Mouse (Mus musculus) limb, embryonic 12.5 days (tissue): ENCODE data around the gene Braf. TPM values are rescaled to one million over a fixed set of nuclear protein-coding genes. Genes with fewer than 3 reads are reported as not detected.

Experiments used
- ATAC-seq: fragments of 200-750 bp; cut with Nextera tagmentation; 2 replicates; pipeline ENCODE4 v1.8.0; 2017; ENCODE audit warnings: low read depth, moderate TSS enrichment; ENCODE audit not compliant: insufficient number of reproducible peaks, insufficient read depth, low FRiP score, low TSS enrichment
- H3K27ac ChIP-seq: fragments of 300-500 bp; sonication (generic); 2 replicates; pipeline ENCODE4 v1.5.1; 2016; ENCODE audit warnings: mild to moderate bottlenecking, moderate library complexity
- H3K27me3 ChIP-seq: fragments of 300-500 bp; sonication (generic); 2 replicates; pipeline ENCODE4 v1.6.1; 2016; ENCODE audit warnings: mild to moderate bottlenecking, moderate library complexity
- H3K36me3 ChIP-seq: fragments of 300-500 bp; sonication (generic); 2 replicates; pipeline ENCODE4 v1.6.1; 2016; ENCODE audit warnings: mild to moderate bottlenecking, moderate library complexity
- H3K4me1 ChIP-seq: fragments of 300-500 bp; sonication (generic); replicated peaks from 2 replicates; pipeline ENCODE4 v1.6.1; 2016
- H3K4me2 ChIP-seq: fragments of 300-500 bp; sonication (generic); 2 replicates; pipeline ENCODE4 v1.6.1; 2016; ENCODE audit warnings: mild to moderate bottlenecking, moderate library complexity
- H3K4me3 ChIP-seq: fragments of 300-500 bp; sonication (generic); replicated peaks from 2 replicates; pipeline ENCODE4 v1.5.1; 2016; ENCODE audit warnings: mild to moderate bottlenecking
- H3K9ac ChIP-seq: fragments of 300-500 bp; sonication (generic); replicated peaks from 2 replicates; pipeline ENCODE4 v1.6.1; 2016; ENCODE audit warnings: mild to moderate bottlenecking, moderate library complexity
- H3K9me3 ChIP-seq: fragments of 300-500 bp; sonication (generic); 2 replicates; pipeline ENCODE4 v1.6.1; 2016; ENCODE audit warnings: mild to moderate bottlenecking, moderate library complexity
- WGBS: fragments of 180-500 bp; shearing (Covaris S2); methylation state at CpG from one replicate; pipeline ENCODE4 v1.1.7; 2016; 5-methylcytosine and 5-hydroxymethylcytosine counted together
- polyA plus RNA-seq: library from polyadenylated mRNA; unstranded; fragments of >200 nt; fragmentation: Nextera tagmentation; extraction: Ambion mirVana; gene quantifications from 2 replicates; pipeline ENCODE4 v1.2.1, GENCODE M21; 2016

The Braf gene
- polyA plus RNA-seq, 1 experiment from 2014 or later: 19.4 TPM

DNA sequence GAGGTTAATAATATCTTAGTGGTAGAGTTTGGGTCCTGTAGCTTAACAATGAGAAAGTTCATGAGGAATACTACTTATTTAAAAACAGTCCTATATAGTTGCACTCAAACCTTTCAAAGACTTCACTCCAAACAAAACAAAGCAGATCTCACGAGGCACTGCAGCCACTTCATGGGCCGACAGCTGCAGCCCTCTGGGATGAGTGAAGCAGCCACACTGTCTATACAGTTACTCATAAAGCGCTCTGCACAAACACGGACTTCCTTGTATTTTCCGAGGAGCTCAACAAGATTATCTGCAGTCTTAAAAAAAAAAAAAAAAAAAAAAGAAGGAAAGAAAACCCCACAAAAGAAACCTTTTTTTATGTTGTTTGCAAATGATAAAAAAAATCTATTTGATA is 117.9 kb downstream of the Braf start:
- Histone ChIP-seq H3K4me2 (no peak overlapping the region), H3K36me3 (peaks cover 25% of the 10 kb centered on the region), H3K9ac (no peak overlapping the region), H3K4me1 (no peaks in the 10 kb centered on the region), H3K27ac (no peak overlapping the region), H3K9me3 (no peaks in the 10 kb centered on the region), H3K27me3 (no peaks in the 10 kb centered on the region), H3K4me3 (no peak overlapping the region)
- WGBS: 83% methylated on average over 5 of the region's 5 CpGs
- no peak for ATAC-seq

DNA sequence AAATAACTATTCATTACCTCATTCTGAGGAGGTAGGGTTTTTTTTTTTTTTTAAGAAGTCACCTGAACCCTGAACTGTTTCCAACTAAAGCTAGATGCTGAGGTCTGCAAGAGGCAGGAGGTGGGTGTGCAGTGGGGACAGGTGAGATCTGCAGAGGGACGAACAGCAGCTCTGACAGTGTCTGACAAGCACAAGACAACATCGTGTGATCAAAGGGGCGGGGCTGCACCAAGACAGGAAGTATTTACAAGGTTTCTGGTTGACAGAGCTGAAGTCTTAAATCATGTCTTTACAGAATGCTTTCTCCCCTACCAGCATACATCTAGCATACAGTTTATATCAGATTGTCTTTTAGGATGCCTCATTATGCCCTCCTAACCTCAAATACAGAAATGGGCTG is 118.4 kb downstream of the Braf start:
- Histone ChIP-seq H3K4me3 (no peak overlapping the region), H3K9me3 (no peaks in the 10 kb centered on the region), H3K9ac (no peak overlapping the region), H3K4me1 (no peaks in the 10 kb centered on the region), H3K27ac (no peak overlapping the region), H3K36me3 (peaks cover 25% of the 10 kb centered on the region), H3K27me3 (no peaks in the 10 kb centered on the region), H3K4me2 (no peak overlapping the region)
- no peak for ATAC-seq
- 70% methylated on average over 3 of the region's 3 CpGs for WGBS

DNA sequence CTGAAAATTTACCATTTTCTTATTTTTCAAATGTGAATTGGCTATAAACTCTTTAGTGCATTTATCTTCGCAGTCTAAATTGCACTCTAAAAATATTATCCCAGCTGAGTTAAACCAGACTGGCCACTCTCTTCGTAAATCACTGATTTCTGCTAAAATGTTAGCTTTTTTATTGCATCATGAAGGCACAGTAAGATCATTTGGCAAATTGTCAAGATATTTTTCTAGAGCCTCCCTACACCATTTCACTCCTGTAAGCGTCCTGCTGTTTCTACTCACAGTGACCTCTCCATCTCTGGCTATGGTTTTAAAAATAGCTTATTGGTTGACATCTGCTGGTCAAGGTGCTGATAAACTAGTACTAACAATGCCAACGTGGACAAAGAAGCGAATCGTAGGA is 119.2 kb downstream of the Braf start:
- Histone ChIP-seq H3K27me3 (no peaks in the 10 kb centered on the region), H3K9me3 (no peaks in the 10 kb centered on the region), H3K4me2 (no peak overlapping the region), H3K27ac (no peak overlapping the region), H3K4me1 (no peaks in the 10 kb centered on the region), H3K36me3 (peaks cover 28% of the 10 kb centered on the region), H3K9ac (no peak overlapping the region), H3K4me3 (no peak overlapping the region)
- 92% methylated on average over 6 of the region's 6 CpGs for WGBS
- no peak for ATAC-seq

DNA sequence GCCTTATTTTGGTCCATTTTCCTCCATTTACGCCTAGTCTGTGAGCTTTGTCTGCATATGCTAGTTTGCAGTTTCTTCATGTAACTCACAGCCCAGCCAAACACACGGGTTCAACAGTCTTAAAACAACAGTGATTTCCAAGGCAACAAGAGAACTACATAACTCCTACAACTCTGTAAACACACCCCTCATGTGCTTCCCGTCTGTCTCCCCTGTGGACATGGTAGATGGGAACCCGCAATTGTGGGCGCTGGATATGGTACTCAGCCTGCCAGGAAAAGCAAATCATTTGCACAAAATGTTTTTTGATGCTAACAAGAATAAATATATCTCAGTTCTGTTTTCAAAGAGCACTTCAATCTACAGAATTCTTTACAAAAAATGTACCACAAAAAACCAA is 120.7 kb downstream of the Braf start:
- Histone ChIP-seq H3K9ac (no peak overlapping the region), H3K9me3 (no peaks in the 10 kb centered on the region), H3K27me3 (no peaks in the 10 kb centered on the region), H3K36me3 (peaks cover 38% of the 10 kb centered on the region), H3K4me2 (no peak overlapping the region), H3K4me1 (no peaks in the 10 kb centered on the region), H3K4me3 (no peak overlapping the region), H3K27ac (no peak overlapping the region)
- WGBS: 87% methylated on average over 5 of the region's 5 CpGs
- no peak for ATAC-seq

DNA sequence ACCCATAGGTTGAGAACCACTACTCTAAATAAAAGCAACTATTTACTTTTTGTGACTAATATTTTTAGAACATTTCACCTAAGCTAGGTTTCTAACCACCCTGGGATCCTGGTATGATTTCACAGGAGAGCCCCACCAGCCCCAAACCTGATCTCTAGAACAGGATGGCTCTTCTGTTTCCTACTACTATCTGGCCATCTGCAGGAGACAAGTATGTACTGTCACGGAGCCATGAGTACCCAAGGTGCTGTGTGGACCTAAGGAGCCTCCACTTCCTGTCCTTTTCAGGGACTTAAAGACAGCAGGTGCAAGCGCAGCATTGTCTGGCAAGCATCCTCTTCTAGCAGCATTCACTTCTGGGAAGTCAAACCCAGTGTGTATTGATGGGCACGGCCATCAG is 123.4 kb downstream of the Braf start:
- Histone ChIP-seq H3K27ac (no peak overlapping the region), H3K27me3 (no peaks in the 10 kb centered on the region), H3K4me1 (no peaks in the 10 kb centered on the region), H3K9me3 (no peaks in the 10 kb centered on the region), H3K9ac (no peak overlapping the region), H3K36me3 (peaks cover 61% of the 10 kb centered on the region), H3K4me3 (no peak overlapping the region), H3K4me2 (no peak overlapping the region)
- ATAC-seq: no peak
- 86% methylated on average over 3 of the region's 3 CpGs for WGBS

DNA sequence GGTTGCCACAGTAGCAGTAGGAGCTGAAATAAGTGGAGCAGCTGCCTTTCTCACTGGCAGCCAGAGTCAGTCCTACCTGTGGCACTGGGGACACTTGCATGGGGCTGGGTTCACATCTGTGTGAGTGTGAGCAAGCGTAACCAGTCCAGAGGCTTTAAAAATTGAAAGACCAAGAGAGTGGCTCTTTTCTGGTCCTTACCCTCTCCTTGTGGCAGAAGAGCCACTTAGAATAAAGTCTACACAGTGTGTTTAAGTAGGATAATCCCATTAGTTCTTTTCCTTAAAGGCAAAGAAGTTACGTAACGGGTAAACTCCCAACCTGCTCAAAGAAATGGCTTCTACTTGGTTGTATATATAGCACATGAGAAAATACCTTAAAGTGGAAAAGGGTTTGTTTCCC is 124.4 kb downstream of the Braf start:
- Histone ChIP-seq H3K27ac (no peak overlapping the region), H3K9me3 (no peaks in the 10 kb centered on the region), H3K9ac (no peak overlapping the region), H3K36me3 (peaks cover 66% of the 10 kb centered on the region), H3K4me2 (no peak overlapping the region), H3K27me3 (no peaks in the 10 kb centered on the region), H3K4me1 (no peaks in the 10 kb centered on the region), H3K4me3 (no peak overlapping the region)
- 94% methylated on average over 3 of the region's 3 CpGs for WGBS
- no peak for ATAC-seq

DNA sequence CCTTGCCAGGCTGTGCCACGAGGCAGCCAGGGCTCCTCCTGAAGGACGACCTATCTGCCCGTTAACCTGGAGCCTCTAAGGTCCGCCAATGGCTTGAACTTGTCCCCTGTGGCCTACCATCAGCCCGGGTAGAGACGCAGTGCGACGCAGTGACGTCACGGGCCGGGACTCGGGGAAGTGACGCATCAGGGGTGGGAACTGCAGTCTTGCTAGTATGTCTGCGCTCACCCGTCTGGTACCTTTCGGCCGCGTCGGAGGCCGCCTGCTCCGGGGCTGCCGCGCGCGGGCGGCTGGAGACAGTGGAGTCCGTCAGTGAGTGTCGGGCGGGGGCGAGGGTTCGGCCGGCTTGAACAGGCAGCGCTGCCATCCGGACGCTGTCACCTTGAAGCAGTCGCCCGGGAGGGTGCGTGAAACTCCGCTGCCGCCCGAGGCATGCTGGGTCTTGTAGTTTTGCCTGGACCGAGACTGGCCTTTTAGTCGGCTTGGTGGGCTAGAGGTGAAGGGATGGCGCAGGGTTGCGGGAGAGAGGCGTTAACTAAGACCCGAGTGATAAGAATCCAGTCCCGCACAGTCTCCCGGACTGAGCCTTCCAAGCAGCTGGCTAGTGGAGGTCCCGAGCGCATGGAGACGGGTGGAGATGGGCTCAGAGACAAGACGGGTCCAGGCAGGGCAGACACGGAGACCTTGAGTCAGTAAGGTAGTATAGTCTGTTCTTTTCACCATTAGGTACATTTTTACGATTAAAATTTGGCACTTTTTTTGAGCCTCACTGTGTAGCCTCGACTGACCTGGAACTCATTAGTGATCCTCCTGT is 132.7 kb downstream of the Braf start, which contains the start of gene Ndufb2:
Ndufb2 (plus strand) TSS at position 174 of the 814 bp plus-strand sequence.
- no peaks in the 10 kb centered on the region for H3K9me3 ChIP-seq
- peak within 1 kb of the TSS; percentile 87 for H3K27ac ChIP-seq
- peaks cover 36% of the 10 kb centered on the region for H3K36me3 ChIP-seq
- peak within 1 kb of the TSS; percentile 82 for H3K4me3 ChIP-seq
- no peaks in the 10 kb centered on the region for H3K27me3 ChIP-seq
- peak within 1 kb of the TSS; percentile 60 for H3K4me2 ChIP-seq
- H3K4me1 ChIP-seq: peaks cover 4% of the 10 kb centered on the region
- peak; percentile 98 for ATAC-seq
- whole genome bisulfite sequencing: under 1% methylated on average over 56 of the region's 56 CpGs
- H3K9ac ChIP-seq: peak within 1 kb of the TSS; percentile 80

DNA sequence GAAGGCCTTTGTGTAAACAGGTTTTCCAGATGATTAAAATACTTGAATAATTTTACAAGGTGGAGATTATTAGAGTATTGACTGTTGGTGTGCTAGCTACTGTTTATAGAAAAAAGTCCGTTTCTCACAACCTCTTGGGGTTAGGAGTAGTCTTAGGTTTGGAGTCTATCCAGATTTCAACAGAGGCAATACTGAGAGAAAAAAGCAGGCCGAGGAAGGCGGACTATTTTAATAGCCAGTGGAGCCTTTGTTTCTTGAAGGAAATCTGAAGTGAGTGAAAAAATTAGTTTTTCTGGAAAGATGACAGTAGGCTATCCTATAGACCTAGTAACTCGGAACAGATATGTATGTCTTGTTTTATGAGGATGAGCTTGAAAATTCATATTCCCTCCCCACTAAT is 133.8 kb downstream of the Braf start:
- H3K27me3 ChIP-seq: no peaks in the 10 kb centered on the region
- no peaks in the 10 kb centered on the region for H3K9me3 ChIP-seq
- peaks cover 4% of the 10 kb centered on the region for H3K4me1 ChIP-seq
- no peak for ATAC-seq
- no peak overlapping the region; the same call in 1 of the 2 replicates for H3K4me2 ChIP-seq
- peaks cover 41% of the 10 kb centered on the region for H3K36me3 ChIP-seq
- no peak overlapping the region for H3K9ac ChIP-seq
- 97% methylated on average over 4 of the region's 4 CpGs for WGBS
- H3K4me3 ChIP-seq: 0 out of 2 replicates have a peak overlapping the region, but pooled peaks have one; percentile 82
- no peak overlapping the region for H3K27ac ChIP-seq

DNA sequence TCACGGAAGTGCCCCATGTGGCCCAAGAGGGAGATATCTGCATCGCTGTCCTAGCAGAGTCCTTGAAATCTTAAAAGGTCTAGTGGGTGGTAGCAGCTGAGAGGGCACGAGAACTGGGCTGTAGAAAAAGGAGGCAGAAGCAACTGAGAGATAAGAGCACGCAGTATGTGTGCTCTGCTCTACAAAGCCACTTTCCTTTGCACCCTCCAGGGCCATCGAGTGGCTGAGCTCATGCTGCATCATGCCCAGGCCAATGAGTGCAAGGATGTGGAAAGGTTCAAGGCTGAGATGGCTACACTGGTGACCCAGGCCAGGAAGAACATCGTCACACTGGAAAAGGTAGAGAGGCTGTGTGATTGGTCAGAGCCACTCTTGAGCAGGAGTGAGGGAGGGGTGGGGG is 139.7 kb downstream of the Braf start, which contains the start of gene Gm42420:
Gm42420 (plus strand) TSS at position 237 of the 400 bp plus-strand sequence.
- H3K4me3 ChIP-seq: no peak within 1 kb of the TSS
- WGBS: 90% methylated on average over 6 of the region's 6 CpGs
- no peaks in the 10 kb centered on the region for H3K27me3 ChIP-seq
- no peak within 1 kb of the TSS for H3K27ac ChIP-seq
- ATAC-seq: no peak
- H3K9me3 ChIP-seq: no peaks in the 10 kb centered on the region
- H3K4me2 ChIP-seq: no peak within 1 kb of the TSS
- no peaks in the 10 kb centered on the region for H3K4me1 ChIP-seq
- peaks cover 89% of the 10 kb centered on the region for H3K36me3 ChIP-seq
- H3K9ac ChIP-seq: no peak within 1 kb of the TSS

DNA sequence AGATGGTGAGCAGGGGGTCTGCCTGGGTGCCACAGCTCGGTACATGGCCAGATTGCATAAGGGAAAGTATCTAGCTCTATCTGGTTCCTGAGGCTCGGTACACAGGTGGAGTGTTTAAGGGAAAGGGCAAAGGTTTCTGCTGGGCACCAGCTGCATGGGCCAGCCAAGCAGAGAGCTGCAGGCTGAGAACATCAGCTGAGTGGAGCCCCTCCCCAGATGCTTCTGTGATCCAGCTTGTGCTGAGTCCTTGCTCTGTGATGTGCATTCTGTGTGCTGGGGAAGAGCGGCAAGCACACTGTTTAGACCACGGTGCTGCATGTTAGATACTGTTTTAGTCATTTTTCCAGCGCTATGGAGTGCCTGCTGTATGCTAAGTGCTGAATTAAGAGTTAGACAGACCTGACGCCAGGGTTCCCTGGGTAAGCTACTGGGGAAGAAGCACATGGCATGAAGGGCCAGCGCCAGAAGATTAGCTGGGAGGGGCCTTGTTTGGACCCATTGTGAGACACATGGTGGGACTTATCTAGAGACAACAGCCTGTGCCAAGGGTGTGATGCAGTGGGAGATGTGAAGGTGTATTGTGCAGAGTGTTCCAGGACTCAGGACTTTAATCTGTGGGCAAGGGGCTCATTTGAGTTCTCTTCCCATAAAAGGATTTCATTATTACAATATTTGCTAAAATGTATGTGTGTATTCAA is 144.0 kb downstream of the Braf start:
- Histone ChIP-seq H3K4me2 (no peak overlapping the region), H3K36me3 (peaks cover 85% of the 10 kb centered on the region), H3K27ac (no peak overlapping the region), H3K9me3 (no peaks in the 10 kb centered on the region), H3K4me1 (no peaks in the 10 kb centered on the region), H3K4me3 (no peak overlapping the region), H3K9ac (no peak overlapping the region), H3K27me3 (no peaks in the 10 kb centered on the region)
- no peak for ATAC-seq
- WGBS: 81% methylated on average over 7 of the region's 7 CpGs

DNA sequence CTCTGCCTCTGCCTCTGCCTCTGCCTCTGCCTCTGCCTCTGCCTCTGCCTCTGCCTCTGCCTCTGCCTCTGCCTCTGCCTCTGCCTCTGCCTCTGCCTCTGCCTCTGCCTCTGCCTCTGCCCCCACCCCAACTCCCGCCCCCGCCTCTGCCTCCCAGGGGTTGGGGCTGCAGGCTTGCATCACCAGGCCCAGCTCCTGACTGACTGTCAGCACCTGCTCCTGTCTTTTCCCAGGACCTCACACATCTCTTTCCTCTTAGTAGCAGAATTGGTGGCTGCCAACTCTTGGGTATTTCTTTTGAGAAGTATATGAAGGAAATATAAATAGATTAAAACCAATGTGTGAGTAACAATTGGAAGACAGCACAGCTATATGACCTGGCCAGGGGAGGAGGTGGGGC is 144.7 kb downstream of the Braf start:
- no peaks in the 10 kb centered on the region for H3K4me1 ChIP-seq
- no peaks in the 10 kb centered on the region for H3K9me3 ChIP-seq
- no peak for ATAC-seq
- H3K9ac ChIP-seq: no peak overlapping the region
- H3K4me2 ChIP-seq: no peak overlapping the region
- no peaks in the 10 kb centered on the region for H3K27me3 ChIP-seq
- 83% methylated on average over 2 of the region's 2 CpGs for WGBS
- H3K27ac ChIP-seq: no peak overlapping the region
- peaks cover 80% of the 10 kb centered on the region for H3K36me3 ChIP-seq
- H3K4me3 ChIP-seq: no peak overlapping the region
